Mouse (Mus musculus) small intestine, adult 2 months (tissue): ENCODE data around the gene Fam83f.
"Not testable (repeated sequence)": the region's sequence is repeated elsewhere in the genome, so short reads cannot be mapped to it uniquely, and the experiment has no call there.

ENCODE experiments used
- CTCF ChIP-seq: fragments of 200-500 bp; IDR thresholded peaks from 2 replicates; pipeline ENCODE4 v1.5.1; 2012; ENCODE audit warnings: low read depth, mild to moderate bottlenecking, control low read depth, inconsistent platforms, low read length, moderate library complexity, mixed read lengths; ENCODE audit not compliant: insufficient replicate concordance, insufficient read length; ENCODE audit errors: extremely low read depth
- POLR2A ChIP-seq: fragments of 200-500 bp; IDR thresholded peaks from 2 replicates; pipeline ENCODE4 v1.6.1; 2012; ENCODE audit warnings: low read depth, mild to moderate bottlenecking, control low read depth, inconsistent platforms, low read length, moderate library complexity

GRCm38 (mm10) chr15:80735708-80736107 lies 64.1 kb downstream of the Fam83f start:
- TF ChIP-seq POLR2A, CTCF: not testable (repeated sequence)
